Mouse (Mus musculus) myocyte (in vitro differentiated cells): ENCODE measurements at regions not wholly inside any gene's neighbourhood (a gene's known extent, or its start where the extent isn't known, plus 50 kb on each side); places are given as distances from the start of the nearest gene placed in this dataset.
A peak's percentile ranks its signal among the peaks of the same experiment; 100 is the strongest.

Experiments used
- H3K27me3 ChIP-seq: one replicate; pipeline ENCODE4 v1.6.1; 2011; ENCODE audit not compliant: control insufficient read depth, insufficient read depth, insufficient read length
- H3K36me3 ChIP-seq: one replicate; pipeline ENCODE4 v1.6.1; 2011; ENCODE audit not compliant: control insufficient read depth, insufficient read depth
- H3K4me2 ChIP-seq: one replicate; pipeline ENCODE4 v1.6.1; 2011; ENCODE audit warnings: low read depth, control low read depth
- H3K4me3 ChIP-seq: one replicate; pipeline ENCODE4 v1.5.1; 2011; ENCODE audit warnings: mild to moderate bottlenecking, control low read depth, moderate library complexity
- H3K79me2 ChIP-seq: one replicate; pipeline ENCODE4 v1.6.1; 2011; ENCODE audit not compliant: control insufficient read depth, insufficient read depth
- H3ac ChIP-seq: one replicate; pipeline ENCODE4 v1.6.1; 2011; ENCODE audit not compliant: control insufficient read depth, insufficient read length
- CEBPB ChIP-seq: IDR thresholded peaks from 2 replicates; pipeline ENCODE4 v1.6.1; 2011; ENCODE audit warnings: mild to moderate bottlenecking, moderate library complexity; ENCODE audit not compliant: poor library complexity, insufficient read depth, severe bottlenecking
- E2F4 ChIP-seq: IDR thresholded peaks from one replicate; pipeline ENCODE4 v1.6.1; 2011; ENCODE audit warnings: mild to moderate bottlenecking, control low read depth, moderate library complexity; ENCODE audit not compliant: insufficient read depth
- MAX ChIP-seq: IDR thresholded peaks from one replicate; pipeline ENCODE4 v1.6.1; 2011; ENCODE audit warnings: low read depth, mild to moderate bottlenecking, control low read depth
- MYOD1 ChIP-seq, 3 experiments: IDR thresholded peaks; one replicate each; pipeline ENCODE4 v1.6.1; 2011; ENCODE audit warnings: control low read depth in 2 of 3, low read depth in 2 of 3, mild to moderate bottlenecking in 2 of 3, moderate library complexity in 1 of 3; ENCODE audit not compliant: insufficient read length in 2 of 3, control insufficient read depth in 1 of 3
- MYOG ChIP-seq, 3 experiments: IDR thresholded peaks; one replicate each; pipeline ENCODE4 v1.6.1; 2011; ENCODE audit warnings: control low read depth in 2 of 3, low read depth in 2 of 3, mild to moderate bottlenecking in 2 of 3; ENCODE audit not compliant: insufficient read length in 2 of 3, control insufficient read depth in 1 of 3, insufficient read depth in 1 of 3
- POLR2A ChIP-seq: IDR thresholded peaks from one replicate; pipeline ENCODE4 v1.6.1; 2011; ENCODE audit warnings: low read depth, mild to moderate bottlenecking, control low read depth, moderate library complexity; ENCODE audit not compliant: insufficient read length
- POLR2AphosphoS2 ChIP-seq: IDR thresholded peaks from one replicate; pipeline ENCODE4 v1.6.1; 2011; ENCODE audit warnings: low read depth, control low read depth; ENCODE audit not compliant: insufficient read length
- REST ChIP-seq: IDR thresholded peaks from one replicate; pipeline ENCODE4 v1.6.1; 2011; ENCODE audit warnings: mild to moderate bottlenecking, control low read depth, moderate library complexity; ENCODE audit not compliant: insufficient read depth, insufficient read length
- SRF ChIP-seq: IDR thresholded peaks from one replicate; pipeline ENCODE4 v1.6.1; 2011; ENCODE audit warnings: low read depth; ENCODE audit not compliant: control insufficient read depth, insufficient read length
- TCF12 ChIP-seq: IDR thresholded peaks from one replicate; pipeline ENCODE4 v1.6.1; 2011; ENCODE audit warnings: mild to moderate bottlenecking, control low read depth; ENCODE audit not compliant: poor library complexity, insufficient read depth, severe bottlenecking
- TCF3 ChIP-seq: IDR thresholded peaks from one replicate; pipeline ENCODE4 v1.6.1; 2011; ENCODE audit warnings: low read depth, control low read depth; ENCODE audit not compliant: insufficient read length
- USF1 ChIP-seq: IDR thresholded peaks from one replicate; pipeline ENCODE4 v1.6.1; 2011; ENCODE audit warnings: low read depth, mild to moderate bottlenecking, control low read depth, moderate library complexity

GRCm38 (mm10) chr13:38878718-38879669, 81.7 kb downstream of the Slc35b3 start:
- no peaks in the 10 kb centered on the region for H3K36me3 ChIP-seq
- H3K4me3 ChIP-seq: no peak overlapping the region
- TF ChIP-seq CEBPB (0 out of 2 replicates have a peak, but pooled peaks have one; percentile 18), TCF3 (no peak)
- H3K4me2 ChIP-seq: no peak overlapping the region
- H3K27me3 ChIP-seq: no peaks in the 10 kb centered on the region
- H3K79me2 ChIP-seq: no peaks in the 10 kb centered on the region
- H3ac ChIP-seq: no peak overlapping the region

- Histone ChIP-seq H3K79me2 (no peaks in the 10 kb centered on the region), H3K36me3 (no peaks in the 10 kb centered on the region), H3K4me2 (no peak overlapping the region), H3ac (no peak overlapping the region), H3K27me3 (no peaks in the 10 kb centered on the region), H3K4me3 (no peak overlapping the region)
- TF ChIP-seq POLR2A (no peak), TCF3 (no peak), MYOD1 (IDR thresholded peaks at IDR 0.05; ENCODE audit: control insufficient read depth in 1 of 3, insufficient read length in 2 of 3, low read depth in 2 of 3) (no peak), TCF12 (no peak), MAX (no peak), POLR2AphosphoS2 (no peak)
Measured at GRCm38 (mm10) chr13:38875923-38876322, 84.8 kb downstream of the Slc35b3 start.

- H3K27me3 ChIP-seq: no peaks in the 10 kb centered on the region
- H3K4me2 ChIP-seq: no peak overlapping the region
- no peaks in the 10 kb centered on the region for H3K79me2 ChIP-seq
- H3ac ChIP-seq: no peak overlapping the region
- TF ChIP-seq MYOD1 (IDR thresholded peaks at IDR 0.05; ENCODE audit: control insufficient read depth in 1 of 3, insufficient read length in 2 of 3, low read depth in 2 of 3): no peak
- TF ChIP-seq CEBPB: no peak
- TF ChIP-seq MYOG (IDR thresholded peaks at IDR 0.05; ENCODE audit: control insufficient read depth in 1 of 3, insufficient read depth in 1 of 3, insufficient read length in 2 of 3, low read depth in 2 of 3): no peak
- no peak for TF ChIP-seq SRF
- no peak for TF ChIP-seq REST
- no peak for TF ChIP-seq TCF3
- TF ChIP-seq TCF12: no peak
- no peak for TF ChIP-seq E2F4
- no peak for TF ChIP-seq POLR2AphosphoS2
- TF ChIP-seq USF1: no peak
- TF ChIP-seq POLR2A: no peak
- TF ChIP-seq MAX: no peak
- no peaks in the 10 kb centered on the region for H3K36me3 ChIP-seq
- no peak overlapping the region for H3K4me3 ChIP-seq
Measured at GRCm38 (mm10) chr13:38864002-38864401, 96.7 kb downstream of the Slc35b3 start.

- H3K4me3 ChIP-seq: no peak overlapping the region
- H3K36me3 ChIP-seq: no peaks in the 10 kb centered on the region
- TF ChIP-seq MAX (no peak), MYOG (IDR thresholded peaks at IDR 0.05; ENCODE audit: control insufficient read depth in 1 of 3, insufficient read depth in 1 of 3, insufficient read length in 2 of 3, low read depth in 2 of 3) (no peak), REST (no peak), E2F4 (no peak), CEBPB (no peak), POLR2AphosphoS2 (no peak), TCF3 (no peak), MYOD1 (IDR thresholded peaks at IDR 0.05; ENCODE audit: control insufficient read depth in 1 of 3, insufficient read length in 2 of 3, low read depth in 2 of 3) (no peak), USF1 (no peak), POLR2A (no peak)
- H3ac ChIP-seq: no peak overlapping the region
- H3K27me3 ChIP-seq: no peaks in the 10 kb centered on the region
- no peak overlapping the region for H3K4me2 ChIP-seq
- no peaks in the 10 kb centered on the region for H3K79me2 ChIP-seq
Measured at GRCm38 (mm10) chr13:38855742-38856141, 104.9 kb downstream of the Slc35b3 start.

GRCm38 (mm10) chr13:38854986-38855385, 105.7 kb downstream of the Slc35b3 start:
- Histone ChIP-seq H3K4me2 (no peak overlapping the region), H3K4me3 (no peak overlapping the region), H3K27me3 (no peaks in the 10 kb centered on the region), H3ac (no peak overlapping the region), H3K36me3 (no peaks in the 10 kb centered on the region), H3K79me2 (no peaks in the 10 kb centered on the region)
- TF ChIP-seq REST (no peak), E2F4 (no peak), POLR2A (no peak), TCF3 (no peak), MYOG (IDR thresholded peaks at IDR 0.05; ENCODE audit: control insufficient read depth in 1 of 3, insufficient read depth in 1 of 3, insufficient read length in 2 of 3, low read depth in 2 of 3) (no peak), USF1 (no peak)
